Mouse (Mus musculus) CH12F3 (cell line): ENCODE measurements around the gene Mtg2.

ENCODE experiments used
- in situ Hi-C: fragments of 300-500 bp; cut with MboI; formaldehyde crosslinking; loops from 2 replicates; pipeline ENCODE4 v1.14.3; 2020; ENCODE audit warnings: low sequenced_read_pairs

Gene Mtg2

GRCm38 (mm10) chr2:180051986-180052733 is 18.2 kb upstream of the Mtg2 start:
- in situ Hi-C loops: no loop called here

DNA sequence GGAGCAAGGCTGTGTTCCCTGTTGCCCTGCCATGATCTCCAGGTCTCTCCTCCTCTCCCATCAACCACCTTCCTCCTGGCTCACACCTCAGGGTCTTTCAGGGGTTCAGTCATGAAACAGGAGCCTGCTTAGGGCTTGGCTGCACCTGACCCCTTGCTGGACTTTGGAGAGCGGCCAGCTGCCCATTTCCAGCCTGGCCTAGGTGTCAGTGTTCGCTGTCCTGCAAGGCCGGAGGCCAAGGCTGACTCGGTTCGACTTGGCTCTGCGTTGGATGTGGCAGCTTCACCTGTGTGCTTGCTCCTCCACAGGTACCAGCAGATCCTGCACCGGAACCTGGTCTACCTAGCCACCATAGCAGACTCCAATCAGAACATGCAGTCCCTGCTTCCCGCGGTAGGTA is 17.4 kb upstream of the Mtg2 start:
- in situ Hi-C loops: no loop called here

DNA sequence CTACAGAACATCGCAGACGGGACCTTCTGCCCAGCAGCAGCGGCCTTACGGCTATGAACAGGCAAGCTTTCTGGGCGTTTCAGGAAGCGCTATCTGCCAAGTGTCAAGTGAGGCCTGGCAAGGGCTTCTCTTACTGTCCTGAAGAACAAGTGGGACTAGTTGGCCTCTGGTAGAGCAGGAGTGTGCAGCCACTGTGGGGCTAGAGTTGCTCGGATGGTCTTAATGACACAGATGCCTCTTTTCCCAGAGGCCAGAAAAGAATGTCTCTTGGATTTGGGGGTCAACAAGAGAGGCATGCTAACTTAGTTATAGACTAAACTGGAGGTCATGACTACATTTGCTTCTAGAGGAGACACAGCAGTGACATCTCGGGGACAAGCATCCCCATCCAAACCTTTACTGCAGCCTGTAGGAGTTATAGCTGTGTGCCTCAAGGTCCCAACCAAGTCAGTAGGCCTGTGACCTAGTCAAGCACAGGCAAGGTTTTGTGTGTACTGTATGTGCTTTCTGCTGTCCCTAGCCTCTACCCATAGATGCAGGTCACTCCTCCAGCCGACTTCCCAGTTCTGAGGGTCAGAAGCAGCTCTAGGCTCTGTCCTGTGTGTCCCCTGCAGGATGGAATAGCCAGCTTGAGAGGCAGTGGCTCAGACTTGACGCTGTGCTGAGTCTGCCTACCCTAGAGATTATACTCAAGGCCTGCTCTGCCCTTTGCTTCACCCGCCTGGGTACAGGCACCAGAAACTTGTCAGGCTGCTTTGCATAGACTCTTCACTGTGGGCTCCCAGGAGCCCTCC is 6.9 kb upstream of the Mtg2 start:
- in situ Hi-C loops: no loop called here

- in situ Hi-C loops: no loop called here
These were observed 463 bp upstream of the Mtg2 start for GRCm38 (mm10) chr2:180069770-180070480.

GRCm38 (mm10) chr2:180071671-180072070 is 1.3 kb downstream of the Mtg2 start:
- in situ Hi-C loops: no loop called here

DNA sequence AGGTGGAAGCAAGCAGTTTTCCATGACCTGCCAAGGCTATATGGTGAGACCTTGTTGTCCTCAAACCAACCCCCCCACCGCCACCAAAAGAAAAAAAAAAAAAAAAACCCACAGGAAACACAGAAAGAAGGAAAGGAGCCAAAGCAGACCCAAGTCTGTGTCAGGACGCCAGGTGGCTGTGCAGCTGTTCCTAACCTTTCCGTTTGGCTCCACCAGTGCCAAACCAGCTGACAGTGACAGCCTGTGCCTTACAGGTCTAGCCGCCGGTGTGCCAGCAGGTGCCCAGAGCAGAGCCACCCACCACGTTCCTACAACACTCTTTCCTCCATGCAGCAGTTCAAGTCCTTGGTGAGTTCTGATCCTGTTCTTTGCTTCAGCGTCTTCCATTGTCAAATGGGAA is 2.5 kb downstream of the Mtg2 start:
- in situ Hi-C loops: no loop called here

DNA sequence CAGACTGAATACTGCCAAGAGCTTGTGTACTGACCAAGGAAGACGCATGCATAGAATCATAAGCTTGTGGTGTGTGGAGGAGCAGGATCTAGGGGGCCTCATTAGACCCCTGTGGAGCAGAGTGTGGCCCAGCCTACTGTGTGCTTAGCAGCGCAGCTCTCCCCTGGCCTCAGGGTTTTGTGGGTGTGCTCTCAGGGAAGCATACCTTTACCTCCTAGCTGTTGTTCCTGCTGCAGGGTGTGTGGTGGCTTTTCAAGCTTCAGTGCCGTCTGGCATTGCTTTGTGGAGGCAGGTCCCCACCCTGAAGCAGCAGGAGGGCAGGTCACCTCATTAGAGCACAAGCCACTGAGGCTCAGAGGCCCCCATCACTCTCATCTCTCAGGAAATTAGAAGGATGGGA is 7.2 kb downstream of the Mtg2 start:
- in situ Hi-C loops: no loop called here

DNA sequence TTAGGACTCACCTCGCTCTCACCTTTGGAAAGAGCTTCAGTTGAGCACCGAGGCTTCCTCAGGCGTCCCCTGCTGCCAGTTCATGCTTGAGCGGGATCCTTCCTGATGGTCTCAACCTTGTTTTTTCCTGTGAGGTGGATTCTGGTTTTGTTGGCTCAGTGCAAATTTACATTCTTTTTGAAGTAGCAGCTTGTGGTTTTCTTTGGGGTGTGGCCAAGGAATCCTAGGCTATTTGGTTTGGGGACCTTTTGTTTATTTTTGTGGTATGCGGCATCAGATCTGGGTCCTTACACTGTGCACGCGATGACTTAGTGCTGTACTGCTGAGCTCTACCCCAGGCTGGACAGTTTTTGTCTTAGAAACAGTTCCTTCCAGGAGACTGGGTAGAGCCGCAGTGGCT is 10.3 kb downstream of the Mtg2 start:
- in situ Hi-C loops: no loop called here

DNA sequence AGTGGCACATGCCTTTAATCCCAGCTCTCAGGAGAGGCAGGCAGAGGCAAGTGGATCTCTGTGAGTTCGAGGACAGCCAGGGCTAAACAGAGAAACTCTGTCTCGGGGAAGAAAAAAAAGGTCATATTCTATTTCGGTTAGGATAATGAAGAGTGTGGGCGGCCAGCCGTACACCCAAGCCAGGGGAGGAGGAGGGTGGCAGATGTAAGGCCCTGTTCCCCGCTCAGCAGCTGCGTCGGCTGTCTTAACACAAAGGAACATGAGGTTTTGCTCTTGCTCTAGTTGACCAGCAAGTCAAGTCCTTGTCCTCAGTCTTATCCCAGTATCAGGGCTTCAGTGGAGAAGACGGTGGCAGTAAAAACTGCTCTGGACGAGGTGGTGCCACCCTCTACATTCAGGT is 12.7 kb downstream of the Mtg2 start:
- in situ Hi-C loops: no loop called here

DNA sequence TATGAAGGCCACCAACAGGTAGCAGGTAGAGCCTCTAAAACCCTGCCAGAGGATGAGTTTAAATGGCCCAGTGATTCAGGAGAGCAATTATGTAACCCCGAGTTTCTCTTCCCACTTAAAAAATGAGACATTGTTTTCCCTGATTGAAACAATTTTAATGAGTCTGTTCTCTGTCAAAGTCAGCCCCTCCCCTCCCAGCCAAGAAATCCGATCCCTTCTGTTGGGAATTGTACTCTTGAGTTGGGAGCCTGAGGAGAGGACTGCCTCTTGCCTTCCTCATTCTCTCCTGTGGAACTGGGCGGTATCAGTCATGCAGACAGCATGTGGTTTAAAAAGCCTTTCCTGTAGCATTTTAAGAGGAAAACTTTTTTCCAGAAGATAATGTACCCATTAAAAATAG is 14.2 kb downstream of the Mtg2 start:
- in situ Hi-C loops: no loop called here

- in situ Hi-C loops: no loop called here
These were observed 15.7 kb downstream of the Mtg2 start for GRCm38 (mm10) chr2:180085926-180086636.

DNA sequence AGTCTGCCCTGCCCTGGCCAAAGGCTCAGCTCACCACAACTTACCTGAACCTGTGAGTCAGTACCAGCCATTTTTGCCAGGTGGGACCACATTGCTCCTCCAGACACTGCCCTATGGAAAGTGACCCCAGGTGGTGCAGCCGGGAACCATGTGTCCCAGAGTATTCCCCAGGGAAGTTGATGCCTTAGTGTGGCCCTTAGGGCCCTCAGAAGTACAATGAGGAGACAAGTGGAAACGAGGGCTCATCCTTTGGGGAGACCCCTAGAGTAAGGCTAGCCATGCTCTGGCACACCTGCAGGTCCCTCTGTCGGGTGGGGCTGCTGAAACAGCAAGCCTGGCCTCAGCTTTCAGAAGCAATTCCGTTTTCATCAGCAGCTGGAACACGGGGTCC is 16.2 kb downstream of the Mtg2 start:
- in situ Hi-C loops: no loop called here

GRCm38 (mm10) chr2:180087472-180087871 is 17.1 kb downstream of the Mtg2 start:
- in situ Hi-C loops: no loop called here

DNA sequence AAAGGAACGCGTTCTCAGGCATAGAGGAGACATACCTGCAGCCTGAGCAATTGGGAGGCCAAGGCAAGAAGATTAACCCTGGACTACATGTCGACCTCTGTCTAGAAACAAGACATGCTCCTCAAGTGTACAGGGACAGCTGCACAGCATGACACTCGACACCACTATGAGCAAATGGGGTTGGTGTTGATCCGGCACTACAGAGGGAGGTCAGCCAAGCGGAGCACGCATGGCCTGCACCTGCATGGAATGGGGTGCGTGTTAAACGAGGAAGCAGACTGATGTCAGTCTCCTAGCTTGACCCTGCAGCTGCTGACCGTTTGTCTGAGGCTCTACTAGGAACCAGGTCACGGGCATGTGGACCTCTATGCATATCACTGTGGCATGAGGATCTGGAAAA is 19.9 kb downstream of the Mtg2 start:
- in situ Hi-C loops: no loop called here

DNA sequence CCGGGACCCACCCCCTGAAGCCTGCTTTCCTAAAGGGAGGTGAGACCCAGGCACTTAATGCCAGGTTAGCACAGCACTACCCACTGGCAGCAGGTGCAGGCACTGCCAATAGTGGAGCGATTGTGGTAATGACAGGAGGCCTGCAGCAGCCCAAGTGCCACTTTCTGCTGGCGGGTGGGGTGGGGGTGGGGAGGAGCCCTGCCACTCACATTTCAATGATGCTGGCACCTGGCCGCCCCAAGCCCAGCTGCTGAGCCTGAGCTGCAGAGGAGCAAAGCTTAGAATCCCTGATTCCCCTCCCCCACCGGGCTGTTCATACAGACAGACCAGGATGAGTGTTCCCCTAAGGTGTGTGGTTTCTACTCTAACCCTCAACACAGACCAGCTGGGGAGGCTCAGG is 25.3 kb downstream of the Mtg2 start:
- in situ Hi-C loops: no loop called here

DNA sequence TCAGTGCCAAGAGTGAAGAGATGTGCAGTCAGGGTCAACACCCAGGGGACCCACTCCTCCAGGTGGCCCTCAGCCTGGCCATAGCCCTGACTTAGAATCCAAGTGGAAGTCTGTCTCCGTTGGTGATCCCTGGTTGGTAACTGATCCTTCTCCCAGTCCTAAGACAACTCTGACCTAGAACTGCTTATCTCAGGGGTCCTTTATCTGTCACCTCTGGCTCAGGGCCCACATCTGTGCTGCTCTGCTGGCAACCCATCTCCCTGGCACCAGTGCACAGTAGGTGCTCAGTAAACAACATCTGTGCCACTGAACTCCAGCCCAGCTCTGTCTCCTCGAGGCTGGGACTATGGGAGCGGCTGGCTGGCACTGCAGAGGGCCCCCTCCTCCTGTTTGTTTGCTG is 27.2 kb downstream of the Mtg2 start:
- in situ Hi-C loops: no loop called here

- in situ Hi-C loops: no loop called here
These were observed 27.8 kb downstream of the Mtg2 start for GRCm38 (mm10) chr2:180098167-180098566.

DNA sequence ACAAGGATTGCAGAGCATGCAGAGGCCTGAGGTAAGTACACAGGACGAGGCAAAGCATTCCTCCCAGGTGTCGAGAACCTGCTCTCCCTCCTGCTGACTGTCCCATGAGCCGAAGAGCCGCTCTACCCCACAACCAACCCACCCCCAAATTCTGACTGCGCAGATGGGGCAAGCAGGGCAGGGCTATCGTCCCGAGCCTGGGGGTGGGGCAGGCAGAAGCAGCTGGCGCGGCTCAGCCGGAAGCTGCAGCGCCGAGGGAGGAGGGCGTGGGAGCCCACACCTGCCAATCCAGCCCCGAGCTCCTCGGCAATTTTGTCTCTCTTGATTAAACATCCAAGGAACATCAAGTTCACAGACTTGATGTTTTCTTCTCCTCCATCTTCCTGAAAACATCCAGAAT is 29.1 kb downstream of the Mtg2 start:
- in situ Hi-C loops: no loop called here

DNA sequence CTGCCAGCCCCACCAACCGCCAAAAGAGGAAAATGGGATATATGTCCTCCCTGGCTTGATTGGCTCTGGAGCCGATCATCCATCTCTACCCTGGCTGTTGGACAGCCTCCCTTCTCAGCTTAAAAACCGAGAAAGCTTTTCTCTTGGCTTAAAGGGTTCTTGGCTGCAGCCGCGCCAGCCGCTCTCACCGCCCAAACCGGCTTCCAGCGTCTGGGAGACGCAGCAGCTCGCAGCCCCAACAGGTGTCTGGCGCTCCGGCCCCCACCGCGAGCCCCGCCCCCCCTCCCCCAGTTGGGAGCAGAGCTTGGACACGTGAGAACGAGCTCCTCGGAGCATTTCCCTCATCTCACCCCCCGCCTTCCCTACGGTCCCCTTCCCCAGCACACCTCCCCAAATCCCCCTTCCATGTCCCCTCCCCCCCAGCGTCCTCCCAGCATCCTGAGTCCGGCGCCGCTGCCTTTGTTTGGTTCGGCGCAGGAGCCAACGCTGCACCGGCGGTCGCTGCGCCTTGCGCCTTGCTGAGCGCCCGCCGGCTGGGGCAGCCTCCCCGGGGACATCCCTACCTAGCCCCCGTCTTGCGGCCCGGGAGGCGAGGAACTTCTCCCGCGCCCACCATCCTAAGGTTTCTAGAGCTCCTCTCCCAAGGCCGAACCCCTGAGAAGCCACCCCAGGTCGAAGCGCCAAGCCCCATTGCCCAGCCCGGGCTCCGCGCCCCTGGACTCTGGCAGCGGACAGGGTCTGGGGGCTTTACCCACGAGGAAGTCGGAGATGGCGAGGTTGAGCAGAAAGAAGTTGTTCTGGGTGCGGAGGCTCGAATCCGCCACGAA is 33.0 kb downstream of the Mtg2 start:
- in situ Hi-C loops: no loop called here

DNA sequence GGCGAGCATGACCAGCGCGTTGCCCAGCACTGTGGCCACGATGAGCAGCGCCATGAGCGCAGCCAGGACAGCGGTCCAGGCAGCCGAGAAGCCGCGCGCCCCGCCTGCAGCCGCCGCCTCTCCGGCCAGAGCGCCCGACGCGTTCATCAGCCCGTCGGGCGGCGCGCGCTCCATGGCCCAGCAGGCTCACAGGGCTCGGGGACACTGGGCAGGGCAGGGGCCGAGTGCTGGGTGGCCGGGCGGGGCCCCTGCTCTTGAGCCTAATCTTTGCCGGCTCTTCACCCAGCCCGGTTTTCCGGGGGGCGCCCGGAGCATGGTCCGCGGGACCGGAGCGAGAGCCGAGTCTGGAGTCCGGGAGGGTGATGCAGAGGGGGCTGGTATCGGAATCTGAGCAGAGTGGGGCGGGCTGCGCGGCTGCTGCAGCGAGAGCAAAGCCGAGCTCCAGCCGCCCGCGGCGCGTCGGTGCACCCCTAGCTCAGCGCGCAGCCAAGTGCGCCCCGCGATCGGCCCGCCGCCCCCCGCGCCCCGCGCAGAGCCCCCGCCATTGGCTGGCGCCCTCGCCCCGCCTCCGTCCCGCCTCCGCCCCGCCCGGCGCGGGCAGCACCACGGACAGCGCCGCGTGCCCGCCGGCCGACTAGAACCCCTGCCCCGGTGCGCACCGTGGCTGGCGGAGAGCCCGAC is 33.7 kb downstream of the Mtg2 start, which contains the start of gene Hrh3:
Hrh3 (minus strand) TSS at position 511 of the 681 bp plus-strand sequence.
- in situ Hi-C loops: no loop called here
